Mouse (Mus musculus) kidney, adult 2 months (tissue): Measurements from ENCODE around the gene Utp3.

Source experiments
- CTCF ChIP-seq: fragments of 200-500 bp; conservative IDR thresholded peaks from 2 replicates; pipeline ENCODE4 v1.5.1; 2011; ENCODE audit warnings: low read depth, mild to moderate bottlenecking, control low read depth, low read length, moderate library complexity, mixed read lengths; ENCODE audit not compliant: insufficient read depth, insufficient read length
- POLR2A ChIP-seq: fragments of 200-500 bp; IDR thresholded peaks from one replicate; pipeline ENCODE4 v1.6.1; 2011; ENCODE audit warnings: low read depth, low read length, control low read depth

DNA sequence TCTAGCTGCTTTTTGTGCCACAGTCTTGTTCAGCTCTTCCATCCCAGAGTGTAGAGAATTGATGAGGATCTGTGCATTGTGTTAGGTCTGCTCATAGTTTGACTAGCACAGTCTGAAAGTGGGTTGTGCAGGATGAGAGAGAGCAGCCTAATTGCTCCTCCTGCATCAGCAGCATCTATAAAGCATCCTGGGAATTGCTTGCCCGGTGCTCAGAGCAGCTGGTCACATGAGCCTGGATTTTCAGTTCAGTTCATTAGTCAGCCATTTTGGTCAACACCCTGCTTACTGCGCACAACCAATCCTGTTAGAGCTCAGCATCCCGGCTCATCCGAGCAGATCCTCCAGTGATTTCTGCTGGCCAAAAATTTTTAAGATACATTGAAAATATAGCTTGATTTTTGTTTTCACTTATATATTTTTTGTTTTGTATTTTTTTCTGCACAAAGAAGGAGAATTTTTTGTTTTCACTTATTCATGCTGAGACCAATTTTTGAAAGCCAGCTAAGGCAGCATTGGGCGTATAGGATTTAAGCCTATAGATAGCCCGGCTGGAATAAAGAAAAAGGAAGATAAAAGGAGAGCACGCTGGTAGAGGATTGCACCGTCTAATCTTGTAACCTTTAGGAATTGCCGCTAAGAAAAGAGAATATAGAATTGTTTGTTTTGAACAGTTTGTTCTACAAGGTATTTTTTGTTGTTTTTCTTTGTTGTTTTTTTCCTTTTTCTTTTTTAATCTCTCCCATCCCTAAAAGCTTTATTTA, 29.2 kb downstream of the Utp3 start:
- TF ChIP-seq CTCF = no peak
- no peak for TF ChIP-seq POLR2A
